Mouse (Mus musculus) natural killer cell, adult 2 months (primary cell): ENCODE measurements around the gene 4930470P17Rik.

ENCODE experiments used
- DNase-seq, 2 experiments: peaks; one replicate each; pipeline ENCODE4 v3.0.0; 2022; ENCODE audit warnings: low spot score in 2 of 2

4930470P17Rik gene

GRCm38 (mm10) chr2:170578588-170578987 lies 23.2 kb downstream of the 4930470P17Rik start:
- DNase-seq: no peak

GRCm38 (mm10) chr2:170577502-170577901 lies 24.3 kb downstream of the 4930470P17Rik start:
- no peak for DNase-seq

- no peak for DNase-seq
Observed at GRCm38 (mm10) chr2:170576077-170576476, 25.7 kb downstream of the 4930470P17Rik start.

- DNase-seq: no peak
Observed at GRCm38 (mm10) chr2:170564995-170565394, 36.8 kb downstream of the 4930470P17Rik start.

GRCm38 (mm10) chr2:170563956-170564855 lies 37.6 kb downstream of the 4930470P17Rik start:
- no peak for DNase-seq

GRCm38 (mm10) chr2:170552088-170552487 lies 49.7 kb downstream of the 4930470P17Rik start:
- DNase-seq: no peak

- DNase-seq: no peak
Observed at GRCm38 (mm10) chr2:170550240-170550639, 51.6 kb downstream of the 4930470P17Rik start.

- no peak for DNase-seq
Observed at GRCm38 (mm10) chr2:170549146-170549545, 52.7 kb downstream of the 4930470P17Rik start.

GRCm38 (mm10) chr2:170548046-170548445 lies 53.8 kb downstream of the 4930470P17Rik start:
- DNase-seq: no peak

- DNase-seq: no peak
Observed at GRCm38 (mm10) chr2:170547526-170547925, 54.3 kb downstream of the 4930470P17Rik start.

GRCm38 (mm10) chr2:170545745-170546144 lies 56.1 kb downstream of the 4930470P17Rik start:
- DNase-seq: no peak

- DNase-seq: no peak
Observed at GRCm38 (mm10) chr2:170544950-170545349, 56.9 kb downstream of the 4930470P17Rik start.

- no peak for DNase-seq
Observed at GRCm38 (mm10) chr2:170544159-170544558, 57.7 kb downstream of the 4930470P17Rik start.

GRCm38 (mm10) chr2:170543625-170544024 lies 58.2 kb downstream of the 4930470P17Rik start:
- DNase-seq: no peak

- DNase-seq: no peak
Observed at GRCm38 (mm10) chr2:170539211-170539610, 62.6 kb downstream of the 4930470P17Rik start.

- DNase-seq: no peak
Observed at GRCm38 (mm10) chr2:170535841-170536240, 66.0 kb downstream of the 4930470P17Rik start.

- no peak for DNase-seq
Observed at GRCm38 (mm10) chr2:170534803-170535174, 67.0 kb downstream of the 4930470P17Rik start.

- no peak for DNase-seq
Observed at GRCm38 (mm10) chr2:170534116-170534802, 67.6 kb downstream of the 4930470P17Rik start.

- no peak for DNase-seq
Observed at GRCm38 (mm10) chr2:170530256-170530655, 71.6 kb downstream of the 4930470P17Rik start.

- DNase-seq: no peak
Observed at GRCm38 (mm10) chr2:170529766-170530165, 72.1 kb downstream of the 4930470P17Rik start.
